Mouse (Mus musculus) lung, postnatal 0 days (tissue): ENCODE data around the gene Nr6a1. TPM values are rescaled to one million over a fixed set of nuclear protein-coding genes. Genes with fewer than 3 reads are reported as not detected.

Experiments
- ATAC-seq: fragments of 200-750 bp; cut with Nextera tagmentation; 2 replicates; pipeline ENCODE4 v1.8.0; 2017; ENCODE audit warnings: moderate library complexity
- DNase-seq: peaks from one replicate; pipeline ENCODE4 v3.0.0-alpha.2; 2016; ENCODE audit warnings: low spot score
- H3K27ac ChIP-seq: fragments of 300-500 bp; sonication (generic); 2 replicates; pipeline ENCODE4 v1.5.1; 2014; ENCODE audit warnings: antibody characterized with exemption, mild to moderate bottlenecking, low read length, mixed read lengths
- H3K27me3 ChIP-seq: fragments of 300-500 bp; sonication (generic); replicated peaks from 2 replicates; pipeline ENCODE4 v1.6.1; 2014; ENCODE audit warnings: low read length, mixed read lengths; ENCODE audit not compliant: insufficient read depth
- H3K36me3 ChIP-seq: fragments of 300-500 bp; sonication (generic); 2 replicates; pipeline ENCODE4 v1.6.1; 2014; ENCODE audit warnings: low read length, mixed read lengths; ENCODE audit not compliant: insufficient read depth
- H3K4me1 ChIP-seq: fragments of 300-500 bp; sonication (generic); 2 replicates; pipeline ENCODE4 v1.6.1; 2014; ENCODE audit warnings: antibody characterized with exemption, low read depth, low read length, mixed read lengths; ENCODE audit not compliant: insufficient read depth
- H3K4me2 ChIP-seq: fragments of 300-500 bp; sonication (generic); replicated peaks from 2 replicates; pipeline ENCODE4 v1.6.1; 2014; ENCODE audit warnings: low read depth, mild to moderate bottlenecking, low read length, moderate library complexity, mixed read lengths
- H3K4me3 ChIP-seq: fragments of 300-500 bp; sonication (generic); 2 replicates; pipeline ENCODE4 v1.5.1; 2014; ENCODE audit warnings: low read depth, low read length
- H3K9ac ChIP-seq: fragments of 300-500 bp; sonication (generic); replicated peaks from 2 replicates; pipeline ENCODE4 v1.6.1; 2014; ENCODE audit warnings: low read depth, mild to moderate bottlenecking
- H3K9me3 ChIP-seq: fragments of 300-500 bp; sonication (generic); 2 replicates; pipeline ENCODE4 v1.6.1; 2016; ENCODE audit warnings: low read length, mixed read lengths
- CTCF ChIP-seq: IDR thresholded peaks from 2 replicates; pipeline ENCODE4 v1.5.1; 2016; ENCODE audit warnings: antibody characterized with exemption, mild to moderate bottlenecking
- EP300 ChIP-seq: IDR thresholded peaks from 2 replicates; pipeline ENCODE4 v1.6.1; 2016; ENCODE audit warnings: antibody characterized with exemption, mild to moderate bottlenecking, control low read depth
- WGBS: fragments of 180-500 bp; shearing (Covaris S2); extraction: QIAGEN DNeasy Blood & Tissue Kit; methylation state at CpG from one replicate; pipeline ENCODE4 v1.1.7; 2014; 5-methylcytosine and 5-hydroxymethylcytosine counted together
- polyA plus RNA-seq: library from polyadenylated mRNA; unstranded; fragments of >200 nt; fragmentation: Nextera tagmentation; extraction: Ambion mirVana; gene quantifications from 2 replicates; pipeline ENCODE4 v1.2.1, GENCODE M21; 2015

Nr6a1 gene
- polyA plus RNA-seq, 1 experiment from 2014 or later: 0.53 TPM

GRCm38 (mm10) chr2:38914517-38914916 is 13.0 kb downstream of the Nr6a1 start:
- no peaks in the 10 kb centered on the region for H3K9me3 ChIP-seq
- WGBS: 62% methylated on average over 1 of the region's 1 CpGs
- no peaks in the 10 kb centered on the region for H3K36me3 ChIP-seq
- H3K27ac ChIP-seq: no peak overlapping the region
- H3K9ac ChIP-seq: no peak overlapping the region
- H3K27me3 ChIP-seq: no peaks in the 10 kb centered on the region
- no peaks in the 10 kb centered on the region for H3K4me1 ChIP-seq
- no peak for ATAC-seq
- no peak for DNase-seq
- H3K4me2 ChIP-seq: no peak overlapping the region
- no peak overlapping the region for H3K4me3 ChIP-seq
- TF ChIP-seq CTCF: no peak
- TF ChIP-seq EP300: no peak

DNA sequence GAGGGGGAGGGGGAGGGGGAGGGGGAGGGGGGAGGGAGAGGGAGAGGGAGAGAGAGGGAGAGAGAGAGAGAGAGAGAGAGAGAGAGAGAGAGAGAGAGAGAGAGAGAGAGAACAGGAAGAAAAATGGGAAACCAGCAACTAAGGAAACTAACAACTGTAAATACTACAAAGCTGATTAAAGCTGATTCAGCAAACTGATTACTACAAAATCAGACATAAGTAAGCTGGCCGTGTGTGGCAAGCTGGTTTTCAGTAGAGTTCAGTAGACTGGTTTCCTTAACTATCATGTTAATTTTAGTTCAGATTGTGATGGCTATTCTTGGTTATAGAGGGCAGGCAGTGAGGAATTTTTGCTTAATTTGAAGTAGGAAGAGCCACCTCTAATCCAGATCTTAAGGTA is 18.9 kb downstream of the Nr6a1 start:
- no peaks in the 10 kb centered on the region for H3K36me3 ChIP-seq
- no peak overlapping the region for H3K4me2 ChIP-seq
- no peaks in the 10 kb centered on the region for H3K9me3 ChIP-seq
- H3K27ac ChIP-seq: no peak overlapping the region
- DNase-seq: no peak
- no peak overlapping the region for H3K9ac ChIP-seq
- no peaks in the 10 kb centered on the region for H3K27me3 ChIP-seq
- no peak for ATAC-seq
- WGBS: 55% methylated on average over 1 of the region's 1 CpGs
- no peak overlapping the region for H3K4me3 ChIP-seq
- TF ChIP-seq EP300 (no peak), CTCF (no peak)
- H3K4me1 ChIP-seq: no peaks in the 10 kb centered on the region

DNA sequence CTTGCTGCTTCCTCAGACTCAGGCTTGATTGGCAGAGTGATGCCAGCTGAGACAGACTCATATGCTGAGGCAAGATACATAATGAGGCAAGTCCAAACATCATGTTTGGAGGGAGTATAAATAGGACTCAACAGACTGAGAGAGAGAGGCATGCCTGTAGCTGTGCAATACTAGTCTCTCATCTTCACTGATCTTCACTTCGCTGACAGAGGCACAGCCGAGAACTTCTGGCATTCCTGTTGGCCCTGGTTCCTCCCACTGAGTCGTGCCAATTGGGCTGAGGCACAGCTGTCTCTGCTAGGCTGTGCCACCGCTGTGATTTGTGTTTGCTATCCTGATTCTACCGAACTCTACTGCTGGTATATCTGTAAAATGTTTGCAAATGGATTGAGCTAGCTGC is 21.4 kb downstream of the Nr6a1 start:
- no peaks in the 10 kb centered on the region for H3K27me3 ChIP-seq
- WGBS: 61% methylated on average over 5 of the region's 5 CpGs
- H3K27ac ChIP-seq: no peak overlapping the region
- TF ChIP-seq CTCF: no peak
- no peak for TF ChIP-seq EP300
- H3K36me3 ChIP-seq: no peaks in the 10 kb centered on the region
- H3K4me3 ChIP-seq: no peak overlapping the region
- H3K4me1 ChIP-seq: no peaks in the 10 kb centered on the region
- H3K4me2 ChIP-seq: no peak overlapping the region
- H3K9me3 ChIP-seq: no peaks in the 10 kb centered on the region
- DNase-seq (no peak), ATAC-seq (no peak)
- no peak overlapping the region for H3K9ac ChIP-seq

DNA sequence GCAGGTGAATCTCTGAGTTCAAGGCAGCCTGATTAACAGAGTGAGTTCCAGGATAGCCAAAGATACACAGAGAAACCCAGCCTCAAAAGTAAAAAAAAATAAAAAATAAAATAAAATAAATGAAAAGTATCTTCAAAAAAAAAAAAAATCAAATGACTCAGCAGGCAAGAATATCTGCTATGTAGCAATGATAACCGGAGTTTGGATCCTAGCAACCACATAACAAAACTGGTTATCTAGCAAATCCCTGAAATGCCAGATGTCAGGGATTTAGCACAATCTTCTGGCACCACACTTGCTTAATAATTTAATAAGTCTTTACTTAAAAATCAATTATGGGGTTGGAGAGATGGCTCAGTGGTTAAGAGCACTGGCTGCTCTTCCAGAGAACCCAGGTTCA is 23.2 kb downstream of the Nr6a1 start:
- H3K4me3 ChIP-seq: no peak overlapping the region
- no peaks in the 10 kb centered on the region for H3K4me1 ChIP-seq
- no peak for TF ChIP-seq EP300
- no peak for TF ChIP-seq CTCF
- H3K27me3 ChIP-seq: no peaks in the 10 kb centered on the region
- H3K4me2 ChIP-seq: no peak overlapping the region
- ATAC-seq (no peak), DNase-seq (no peak)
- no peak overlapping the region for H3K27ac ChIP-seq
- H3K9ac ChIP-seq: no peak overlapping the region
- WGBS: 79% methylated on average over 1 of the region's 1 CpGs
- no peaks in the 10 kb centered on the region for H3K9me3 ChIP-seq
- no peaks in the 10 kb centered on the region for H3K36me3 ChIP-seq

DNA sequence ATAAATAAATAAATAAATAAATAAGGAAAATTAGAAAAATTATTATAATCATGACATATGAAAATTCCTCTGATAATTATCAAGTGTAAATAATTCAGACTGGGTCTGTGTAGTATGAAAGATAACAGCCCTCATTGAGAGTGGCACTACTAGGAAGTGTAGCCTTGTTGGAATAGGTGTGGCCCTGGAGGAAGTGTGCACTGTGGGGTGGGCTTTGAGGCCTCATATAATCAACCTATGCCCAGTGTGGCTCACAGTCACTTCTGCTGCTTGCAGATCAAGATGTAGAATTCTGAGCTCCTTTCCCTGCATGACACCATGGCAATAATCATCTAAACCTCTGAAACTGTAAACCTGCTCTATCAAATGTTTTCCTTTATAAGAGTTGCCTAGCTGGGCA is 24.6 kb downstream of the Nr6a1 start:
- Histone ChIP-seq H3K4me2 (no peak overlapping the region), H3K36me3 (no peaks in the 10 kb centered on the region), H3K9me3 (no peaks in the 10 kb centered on the region), H3K4me1 (no peaks in the 10 kb centered on the region), H3K9ac (no peak overlapping the region), H3K27ac (no peak overlapping the region), H3K4me3 (no peak overlapping the region), H3K27me3 (no peaks in the 10 kb centered on the region)
- DNase-seq: no peak
- no peak for TF ChIP-seq CTCF
- TF ChIP-seq EP300: no peak
- no peak for ATAC-seq

DNA sequence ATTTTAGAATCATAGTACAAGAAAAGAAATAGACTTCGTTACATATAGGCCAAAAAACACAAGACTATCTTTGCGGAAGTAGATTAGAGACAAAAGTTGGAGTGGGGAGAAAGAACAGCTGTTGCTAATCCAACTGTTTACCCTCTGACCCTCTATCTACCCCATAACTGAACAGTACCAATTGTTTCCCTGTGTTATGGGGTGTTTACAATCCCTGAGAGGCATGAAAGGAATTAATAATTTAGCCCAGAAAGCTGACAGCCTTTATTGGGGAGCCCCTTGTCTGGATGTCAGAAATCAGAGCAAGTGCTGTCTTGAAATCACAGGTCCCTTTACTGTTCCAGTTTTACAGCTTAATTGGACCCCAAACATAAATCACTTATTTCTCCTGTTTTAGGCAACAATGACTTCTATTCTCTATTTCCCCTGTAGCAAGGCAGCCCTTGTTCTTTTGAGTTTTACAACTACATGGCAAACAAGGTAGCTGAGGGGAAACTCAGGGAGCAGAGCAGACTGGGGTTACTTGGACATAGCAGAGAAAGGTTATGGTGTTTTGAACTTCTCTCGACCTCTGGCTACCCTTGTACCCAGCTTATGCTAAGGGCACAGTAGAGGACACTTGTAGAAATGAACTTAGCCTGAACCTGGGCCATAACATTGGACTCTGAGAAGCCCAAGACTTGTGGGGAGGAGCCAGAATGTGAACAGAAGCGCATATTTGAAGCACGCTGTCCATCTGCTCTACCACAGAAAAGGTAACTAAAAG is 46.4 kb downstream of the Nr6a1 start:
- H3K27me3 ChIP-seq: no peaks in the 10 kb centered on the region
- WGBS: 79% methylated on average over 5 of the region's 5 CpGs
- no peak overlapping the region for H3K4me3 ChIP-seq
- ATAC-seq (no peak), DNase-seq (no peak)
- H3K4me1 ChIP-seq: no peaks in the 10 kb centered on the region
- no peak overlapping the region for H3K9ac ChIP-seq
- no peaks in the 10 kb centered on the region for H3K9me3 ChIP-seq
- H3K4me2 ChIP-seq: no peak overlapping the region
- TF ChIP-seq CTCF: no peak
- no peak for TF ChIP-seq EP300
- H3K27ac ChIP-seq: no peak overlapping the region
- no peaks in the 10 kb centered on the region for H3K36me3 ChIP-seq
